Mouse (Mus musculus) mature B cell (primary cell): ENCODE measurements around the gene Gm5941.
"Not testable (repeated sequence)": the region's sequence is repeated elsewhere in the genome, so short reads cannot be mapped to it uniquely, and the experiment has no call there.

Source experiments
- in situ Hi-C: fragments of 300-500 bp; cut with MboI; formaldehyde crosslinking; loops from 2 replicates; pipeline ENCODE4 v1.14.3; 2019

Gm5941 gene

GRCm38 (mm10) chrX:92489649-92490048 lies at the start of gene Gm5941:
Gene Gm5941, plus strand, starts transcription at chrX:92489949.
- in situ Hi-C loops = not testable (repeated sequence)

- in situ Hi-C loops = no loop called here
These were observed 29.3 kb upstream of the Gm5941 start for GRCm38 (mm10) chrX:92460496-92460895.

- in situ Hi-C loops = no loop called here
These were observed 25.0 kb upstream of the Gm5941 start for GRCm38 (mm10) chrX:92464773-92465172.

- in situ Hi-C loops = no loop called here
These were observed 8.5 kb downstream of the Gm5941 start for GRCm38 (mm10) chrX:92498254-92498653.

- in situ Hi-C loops = no loop called here
These were observed 38.1 kb downstream of the Gm5941 start for GRCm38 (mm10) chrX:92527826-92528225.
